In genomic region chr7:109542364-109542628, GRCm38 (mm10) we compare ENCODE assay signal across 18 mouse cellular contexts. TPM values are rescaled to one million over a fixed set of nuclear protein-coding genes. Genes with fewer than 3 reads are reported as not detected.
A peak's percentile ranks its signal among the peaks of the same experiment; 100 is the strongest.
DNase-seq lines count a peak whose midpoint lies in the region; ATAC-seq and TF ChIP-seq lines count a peak whose summit lies in the region.
"Had no signal": no experiment of that assay in that cellular context is flagged by ENCODE, and none has a peak within 500 bp of the region (broad histone marks: within the 10 kb centered on the region; RNA-seq: fewer than 3 reads in every experiment).

No protein-coding gene starts in this region.

- TF ChIP-seq CTCF in kidney, adult 2 months (conservative IDR thresholded peaks at IDR 0.05; ENCODE audit: insufficient read depth, insufficient read length, low read depth, low read length): no peak
- TF ChIP-seq CTCF in lung, postnatal 0 days (IDR thresholded peaks at IDR 0.05): no peak

- no peak for DNase-seq in forebrain, embryonic 10.5 days (ENCODE audit: extremely low spot score, low spot score)
- DNase-seq in kidney, adult 2 months: no peak
- DNase-seq in kidney, postnatal 14 days: no peak
- DNase-seq in lung, postnatal 0 days (ENCODE audit: low spot score): no peak
- no peak for DNase-seq in spleen, adult 18-20 months
- DNase-seq: cerebellum, postnatal 14 days; kidney, postnatal 25 days; layer of hippocampus, postnatal 36 days; lung, postnatal 14 days; retina, postnatal 1 day had no signal

- H3K4me2 ChIP-seq in forebrain, embryonic 16.5 days (ENCODE audit: low read length): no peak overlapping the region
- no peak overlapping the region for H3K4me2 ChIP-seq in lung, embryonic 15.5 days
- H3K4me2 ChIP-seq in lung, postnatal 0 days (replicated peaks; ENCODE audit: low read depth, low read length): no peak overlapping the region
- no peak overlapping the region for H3K4me2 ChIP-seq in stomach, embryonic 15.5 days
- H3K4me2 ChIP-seq: neural tube, embryonic 12.5 days had no signal

- 0 out of 2 replicates have a peak overlapping the region, but pooled peaks have one; percentile 13 for H3K27ac ChIP-seq in forebrain, embryonic 10.5 days
- H3K27ac ChIP-seq in forebrain, embryonic 16.5 days (ENCODE audit: low read length): no peak overlapping the region
- H3K27ac ChIP-seq in kidney, adult 2 months (ENCODE audit: insufficient read depth, low read depth, low read length): peak overlapping the region; percentile 59
- peak overlapping the region; percentile 58 for H3K27ac ChIP-seq in lung, embryonic 15.5 days
- no peak overlapping the region for H3K27ac ChIP-seq in lung, postnatal 0 days (ENCODE audit: low read length)
- H3K27ac ChIP-seq in stomach, embryonic 15.5 days: 0 out of 2 replicates have a peak overlapping the region, but pooled peaks have one; percentile 28
- H3K27ac ChIP-seq: hindbrain, postnatal 0 days; neural tube, embryonic 12.5 days had no signal

- no peaks in the 10 kb centered on the region for H3K9me3 ChIP-seq in forebrain, embryonic 10.5 days
- no peaks in the 10 kb centered on the region for H3K9me3 ChIP-seq in forebrain, embryonic 16.5 days (ENCODE audit: control insufficient read depth, low read length)
- H3K9me3 ChIP-seq in lung, embryonic 15.5 days: no peaks in the 10 kb centered on the region
- H3K9me3 ChIP-seq in lung, postnatal 0 days (ENCODE audit: low read length): no peaks in the 10 kb centered on the region
- no peaks in the 10 kb centered on the region for H3K9me3 ChIP-seq in stomach, embryonic 15.5 days
- H3K9me3 ChIP-seq: neural tube, embryonic 12.5 days had no signal

- no peak for TF ChIP-seq EP300 in lung, postnatal 0 days (IDR thresholded peaks at IDR 0.05)

- TF ChIP-seq POLR2A in kidney, adult 2 months (IDR thresholded peaks at IDR 0.05; ENCODE audit: low read depth, low read length): no peak

- no peaks in the 10 kb centered on the region for H3K27me3 ChIP-seq in forebrain, embryonic 10.5 days (ENCODE audit: poor library complexity, severe bottlenecking)
- no peaks in the 10 kb centered on the region for H3K27me3 ChIP-seq in forebrain, embryonic 16.5 days (replicated peaks; ENCODE audit: control insufficient read depth, insufficient read depth, low read length)
- H3K27me3 ChIP-seq in kidney, adult 2 months (replicated peaks; ENCODE audit: control insufficient read depth, insufficient read depth, low read length): no peaks in the 10 kb centered on the region
- no peaks in the 10 kb centered on the region for H3K27me3 ChIP-seq in lung, embryonic 15.5 days
- no peaks in the 10 kb centered on the region for H3K27me3 ChIP-seq in lung, postnatal 0 days (replicated peaks; ENCODE audit: insufficient read depth, low read length)
- H3K27me3 ChIP-seq in stomach, embryonic 15.5 days (replicated peaks): no peaks in the 10 kb centered on the region
- H3K27me3 ChIP-seq: neural tube, embryonic 12.5 days; Patski had no signal

- H3K36me3 ChIP-seq in forebrain, embryonic 10.5 days (replicated peaks): peaks cover 54% of the 10 kb centered on the region
- no peaks in the 10 kb centered on the region for H3K36me3 ChIP-seq in forebrain, embryonic 16.5 days (ENCODE audit: control insufficient read depth, insufficient read depth)
- no peaks in the 10 kb centered on the region; the same call in none of the 2 replicates for H3K36me3 ChIP-seq in kidney, adult 2 months (ENCODE audit: control insufficient read depth, insufficient read depth, low read length)
- peaks cover 57% of the 10 kb centered on the region for H3K36me3 ChIP-seq in lung, embryonic 15.5 days
- peaks cover 35% of the 10 kb centered on the region for H3K36me3 ChIP-seq in lung, postnatal 0 days (ENCODE audit: insufficient read depth, low read length)
- peaks cover 47% of the 10 kb centered on the region for H3K36me3 ChIP-seq in stomach, embryonic 15.5 days

- no peaks in the 10 kb centered on the region for H3K4me1 ChIP-seq in forebrain, embryonic 10.5 days
- H3K4me1 ChIP-seq in forebrain, embryonic 16.5 days (replicated peaks; ENCODE audit: control insufficient read depth, insufficient read depth, low read length): no peaks in the 10 kb centered on the region
- 0 out of 2 replicates have a peak, but pooled peaks cover 3% of the 10 kb centered on the region for H3K4me1 ChIP-seq in kidney, adult 2 months (ENCODE audit: control insufficient read depth, insufficient read depth, low read length)
- peaks cover 19% of the 10 kb centered on the region for H3K4me1 ChIP-seq in lung, embryonic 15.5 days
- no peaks in the 10 kb centered on the region; the same call in 1 of the 2 replicates for H3K4me1 ChIP-seq in lung, postnatal 0 days (ENCODE audit: insufficient read depth, low read depth, low read length)
- no peaks in the 10 kb centered on the region for H3K4me1 ChIP-seq in stomach, embryonic 15.5 days
- H3K4me1 ChIP-seq: neural tube, embryonic 12.5 days had no signal

- H3K4me3 ChIP-seq in forebrain, embryonic 10.5 days: no peak overlapping the region
- H3K4me3 ChIP-seq in forebrain, embryonic 16.5 days (replicated peaks; ENCODE audit: low read length): no peak overlapping the region
- H3K4me3 ChIP-seq in kidney, adult 2 months (ENCODE audit: insufficient read depth, low read depth, low read length): no peak overlapping the region
- no peak overlapping the region for H3K4me3 ChIP-seq in lung, embryonic 15.5 days
- no peak overlapping the region for H3K4me3 ChIP-seq in lung, postnatal 0 days (ENCODE audit: low read depth, low read length)
- H3K4me3 ChIP-seq in stomach, embryonic 15.5 days (replicated peaks): no peak overlapping the region
- H3K4me3 ChIP-seq: neural tube, embryonic 12.5 days had no signal

- no peak for ATAC-seq in forebrain, embryonic 16.5 days
- no peak for ATAC-seq in lung, embryonic 15.5 days (ENCODE audit: borderline replicate concordance, extremely low read depth, low FRiP score, low TSS enrichment)
- ATAC-seq in lung, postnatal 0 days: no peak
- ATAC-seq in stomach, embryonic 15.5 days (ENCODE audit: insufficient read depth, low FRiP score, low read depth): no peak
- ATAC-seq: hindbrain, postnatal 0 days; midbrain, embryonic 16.5 days; Patski had no signal

- H3K9ac ChIP-seq in forebrain, embryonic 16.5 days (replicated peaks; ENCODE audit: low read depth, low read length): no peak overlapping the region
- no peak overlapping the region for H3K9ac ChIP-seq in lung, embryonic 15.5 days
- H3K9ac ChIP-seq in lung, postnatal 0 days (replicated peaks; ENCODE audit: low read depth): no peak overlapping the region
- H3K9ac ChIP-seq in stomach, embryonic 15.5 days: no peak overlapping the region
- H3K9ac ChIP-seq: neural tube, embryonic 12.5 days had no signal

- 87% methylated on average over 3 of the region's 3 CpGs for WGBS in forebrain, embryonic 10.5 days
- 87% methylated on average over 3 of the region's 3 CpGs for WGBS in forebrain, embryonic 16.5 days
- WGBS in kidney, adult 2 months: 85% methylated on average over 3 of the region's 3 CpGs
- 76% methylated on average over 3 of the region's 3 CpGs for WGBS in lung, embryonic 15.5 days
- 53% methylated on average over 3 of the region's 3 CpGs for WGBS in lung, postnatal 0 days
- WGBS in stomach, embryonic 15.5 days: 73% methylated on average over 3 of the region's 3 CpGs

RNA-seq across cellular contexts. Expression of gene Rpl27a, which starts 23.3 kb away (rescaled TPM):
- polyA plus RNA-seq in forebrain, embryonic 10.5 days (2016; fragmentation: Nextera tagmentation; extraction: Ambion mirVana): 133 and 134 TPM in 2 replicates
- 76.6 and 87.0 TPM in 2 replicates for polyA plus RNA-seq in forebrain, embryonic 16.5 days (2015; fragmentation: Nextera tagmentation; extraction: Ambion mirVana)
- 278 and 374 TPM in 2 replicates for polyA plus RNA-seq in kidney, adult 2 months (2012; rRNA removed)
- polyA plus RNA-seq in lung, embryonic 15.5 days (2015; fragmentation: Nextera tagmentation; extraction: Ambion mirVana): 136 and 146 TPM in 2 replicates
- 108 and 110 TPM in 2 replicates for polyA plus RNA-seq in lung, postnatal 0 days (2015; fragmentation: Nextera tagmentation; extraction: Ambion mirVana)
- polyA plus RNA-seq in stomach, embryonic 15.5 days (2015; fragmentation: Nextera tagmentation; extraction: Ambion mirVana): 130 and 138 TPM in 2 replicates

RNA-seq across cellular contexts. Expression of gene Trim66, which starts 34.4 kb away (rescaled TPM):
- 0.06 and 0.09 TPM in 2 replicates for polyA plus RNA-seq in forebrain, embryonic 10.5 days (2016; fragmentation: Nextera tagmentation; extraction: Ambion mirVana)
- polyA plus RNA-seq in forebrain, embryonic 16.5 days (2015; fragmentation: Nextera tagmentation; extraction: Ambion mirVana): 0.25 and 0.57 TPM in 2 replicates
- 0.03 and 0.04 TPM in 2 replicates for polyA plus RNA-seq in kidney, adult 2 months (2012; rRNA removed)
- polyA plus RNA-seq in lung, embryonic 15.5 days (2015; fragmentation: Nextera tagmentation; extraction: Ambion mirVana): 0.02 and 0.03 TPM in 2 replicates
- polyA plus RNA-seq in lung, postnatal 0 days (2015; fragmentation: Nextera tagmentation; extraction: Ambion mirVana): 0.04 TPM in 2 replicates
- polyA plus RNA-seq in stomach, embryonic 15.5 days (2015; fragmentation: Nextera tagmentation; extraction: Ambion mirVana): 0.03 TPM in 1 of 2 replicates, not detected in the other
- polyA plus RNA-seq: limb, embryonic 11.5 days had no signal

Comparison
In these comparisons a context has a peak if more than half of its experiments do, and no peak if none do; other contexts are left out.
1. H3K27ac ChIP-seq: peak in forebrain, embryonic 10.5 days (single experiment), kidney, adult 2 months (single experiment), lung, embryonic 15.5 days (single experiment) and stomach, embryonic 15.5 days (single experiment); none in forebrain, embryonic 16.5 days (single experiment) and lung, postnatal 0 days (single experiment).